In genomic region chr17:28330232-28330546, GRCm38 (mm10) we compare ENCODE assay signal across 10 mouse cellular contexts. TPM values are rescaled to one million over a fixed set of nuclear protein-coding genes. Genes with fewer than 3 reads are reported as not detected.
A peak's percentile ranks its signal among the peaks of the same experiment; 100 is the strongest.
DNase-seq lines count a peak whose midpoint lies in the region; ATAC-seq lines count a peak whose summit lies in the region.
"Had no signal": no experiment of that assay in that cellular context is flagged by ENCODE, and none has a peak within 500 bp of the region (broad histone marks: within the 10 kb centered on the region; RNA-seq: fewer than 3 reads in every experiment).

No protein-coding gene starts in this region.

- H3K9ac ChIP-seq in heart, embryonic 13.5 days, result peak overlapping the region; percentile 99
- peak overlapping the region; percentile 99 for H3K9ac ChIP-seq in hindbrain, embryonic 15.5 days
- peak overlapping the region; percentile 99 for H3K9ac ChIP-seq in midbrain, embryonic 13.5 days (replicated peaks)

- H3K9me3 ChIP-seq in heart, embryonic 13.5 days, result no peaks in the 10 kb centered on the region
- H3K9me3 ChIP-seq in hindbrain, embryonic 15.5 days, result no peaks in the 10 kb centered on the region
- H3K9me3 ChIP-seq in midbrain, embryonic 13.5 days, result no peaks in the 10 kb centered on the region

- peaks cover 60% of the 10 kb centered on the region for H3K4me1 ChIP-seq in heart, embryonic 13.5 days
- peaks cover 37% of the 10 kb centered on the region for H3K4me1 ChIP-seq in hindbrain, embryonic 15.5 days (replicated peaks)
- peaks cover 39% of the 10 kb centered on the region for H3K4me1 ChIP-seq in midbrain, embryonic 13.5 days (replicated peaks)

- 54% methylated on average over 2 of the region's 2 CpGs for WGBS in heart, embryonic 13.5 days
- 67% methylated on average over 2 of the region's 2 CpGs for WGBS in hindbrain, embryonic 15.5 days
- 69% methylated on average over 2 of the region's 2 CpGs for WGBS in midbrain, embryonic 13.5 days

- intact Hi-C loops in left cerebral cortex, postnatal 10 days (cut with DNase I), result loop anchor here (10.0 kb wide), 1 partner anchor 245 kb away; the partner anchor contains the start of gene Tcp11

- no peaks in the 10 kb centered on the region for H3K27me3 ChIP-seq in heart, embryonic 13.5 days (replicated peaks)
- no peaks in the 10 kb centered on the region for H3K27me3 ChIP-seq in hindbrain, embryonic 15.5 days
- H3K27me3 ChIP-seq in midbrain, embryonic 13.5 days, result no peaks in the 10 kb centered on the region

- peak overlapping the region; percentile 55; the same call in 1 of the 2 replicates for H3K27ac ChIP-seq in heart, embryonic 13.5 days (replicated peaks)
- H3K27ac ChIP-seq in hindbrain, embryonic 15.5 days (replicated peaks), result no peak overlapping the region
- H3K27ac ChIP-seq in midbrain, embryonic 13.5 days, result no peak overlapping the region

- no peak for DNase-seq in heart, postnatal 4 days
- peak; percentile 28 for DNase-seq in R1 (ENCODE audit: low read depth, low spot score)
- DNase-seq in left cerebral cortex, postnatal 10 days (ENCODE audit: extremely low spot score in 1 of 2, low spot score in 2 of 2), result no peak
- DNase-seq in layer of hippocampus, adult 8-10 months (ENCODE audit: low spot score in 2 of 2), result no peak
- DNase-seq in testis, postnatal 14 days (ENCODE audit: low spot score), result no peak

- peaks cover 71% of the 10 kb centered on the region for H3K36me3 ChIP-seq in heart, embryonic 13.5 days
- H3K36me3 ChIP-seq in hindbrain, embryonic 15.5 days, result peaks cover 15% of the 10 kb centered on the region
- H3K36me3 ChIP-seq in midbrain, embryonic 13.5 days, result peaks cover 37% of the 10 kb centered on the region

- ATAC-seq in heart, embryonic 13.5 days (ENCODE audit: extremely low read depth, insufficient number of reproducible peaks, low FRiP score, low TSS enrichment), result no peak
- no peak for ATAC-seq in hindbrain, embryonic 15.5 days (ENCODE audit: low FRiP score, low read depth)
- no peak for ATAC-seq in midbrain, embryonic 13.5 days
- ATAC-seq: CD4-positive, CD25-positive, alpha-beta regulatory T cell, adult 4 months had no signal

- peak overlapping the region; percentile 91 for H3K4me2 ChIP-seq in heart, embryonic 13.5 days
- H3K4me2 ChIP-seq in hindbrain, embryonic 15.5 days, result peak overlapping the region; percentile 98
- H3K4me2 ChIP-seq in midbrain, embryonic 13.5 days (replicated peaks), result peak overlapping the region; percentile 99

- peak overlapping the region; percentile 95 for H3K4me3 ChIP-seq in heart, embryonic 13.5 days
- peak overlapping the region; percentile 79 for H3K4me3 ChIP-seq in hindbrain, embryonic 15.5 days
- peak overlapping the region; percentile 94 for H3K4me3 ChIP-seq in midbrain, embryonic 13.5 days (replicated peaks)

RNA-seq across cellular contexts. Expression of gene Rpl10a, which starts 1.9 kb away (rescaled TPM):
- 389 and 419 TPM in 2 replicates for polyA plus RNA-seq in heart, embryonic 13.5 days (2015; fragmentation: Nextera tagmentation; extraction: Ambion mirVana)
- total RNA-seq in heart, postnatal 4 days (2021), result 100 to 1,000 TPM; 663 to 665 TPM
- 318 and 325 TPM in 2 replicates for polyA plus RNA-seq in hindbrain, embryonic 15.5 days (2015; fragmentation: Nextera tagmentation; extraction: Ambion mirVana)
- 382 and 387 TPM in 2 replicates for polyA plus RNA-seq in midbrain, embryonic 13.5 days (2015; fragmentation: Nextera tagmentation; extraction: Ambion mirVana)
- 100 to 1,000 TPM; 454 to 468 TPM for total RNA-seq in left cerebral cortex, postnatal 10 days (2021)
- 100 to 1,000 TPM; 309 to 406 (median 361) TPM for total RNA-seq in layer of hippocampus, adult 8-10 months (2022)

RNA-seq across cellular contexts. Expression of gene Fance, which starts 16.9 kb away (rescaled TPM):
- 19.3 and 22.2 TPM in 2 replicates for polyA plus RNA-seq in heart, embryonic 13.5 days (2015; fragmentation: Nextera tagmentation; extraction: Ambion mirVana)
- total RNA-seq in heart, postnatal 4 days (2021), result 10 to 100 TPM; 18.7 to 19.4 TPM
- polyA plus RNA-seq in hindbrain, embryonic 15.5 days (2015; fragmentation: Nextera tagmentation; extraction: Ambion mirVana), result 25.5 and 26.2 TPM in 2 replicates
- polyA plus RNA-seq in midbrain, embryonic 13.5 days (2015; fragmentation: Nextera tagmentation; extraction: Ambion mirVana), result 20.2 and 26.9 TPM in 2 replicates
- total RNA-seq in left cerebral cortex, postnatal 10 days (2021), result 10 to 100 TPM; 32.2 to 33.3 TPM
- total RNA-seq in layer of hippocampus, adult 8-10 months (2022), result 10 to 100 TPM; 31.8 to 42.1 (median 34.9) TPM

RNA-seq across cellular contexts. Expression of gene Tead3, which starts 20.4 kb away (rescaled TPM):
- 5.9 and 7.3 TPM in 2 replicates for polyA plus RNA-seq in heart, embryonic 13.5 days (2015; fragmentation: Nextera tagmentation; extraction: Ambion mirVana)
- total RNA-seq in heart, postnatal 4 days (2021), result 10 to 100 TPM; 26.3 to 30.2 TPM
- polyA plus RNA-seq in hindbrain, embryonic 15.5 days (2015; fragmentation: Nextera tagmentation; extraction: Ambion mirVana), result 1.8 and 2.7 TPM in 2 replicates
- polyA plus RNA-seq in midbrain, embryonic 13.5 days (2015; fragmentation: Nextera tagmentation; extraction: Ambion mirVana), result 1.9 and 2.9 TPM in 2 replicates
- total RNA-seq in left cerebral cortex, postnatal 10 days (2021), result 1 to 10 TPM; 3.0 to 3.3 TPM
- total RNA-seq in layer of hippocampus, adult 8-10 months (2022), result 1 to 10 TPM; 2.6 to 6.5 (median 4.6) TPM
- polyA plus RNA-seq: CD4-positive, CD25-positive, alpha-beta regulatory T cell, adult 4 months had no signal

RNA-seq across cellular contexts. Expression of gene Tulp1, which starts 34.8 kb away (rescaled TPM):
- polyA plus RNA-seq in heart, embryonic 13.5 days (2015; fragmentation: Nextera tagmentation; extraction: Ambion mirVana), result 4.1 TPM in 2 replicates
- 1 to 10 TPM; 1.0 to 1.5 TPM for total RNA-seq in heart, postnatal 4 days (2021)
- polyA plus RNA-seq in hindbrain, embryonic 15.5 days (2015; fragmentation: Nextera tagmentation; extraction: Ambion mirVana), result 1.5 and 1.7 TPM in 2 replicates
- polyA plus RNA-seq in midbrain, embryonic 13.5 days (2015; fragmentation: Nextera tagmentation; extraction: Ambion mirVana), result 1.7 and 2.6 TPM in 2 replicates
- not detected for total RNA-seq in left cerebral cortex, postnatal 10 days (2021)
- total RNA-seq in layer of hippocampus, adult 8-10 months (2022), result 1 to 10 TPM in 1 of 4 experiments, not detected in 3; 1.2 TPM
- total RNA-seq: megakaryocyte progenitor cell, adult 5-6 weeks had no signal
